Mouse (Mus musculus) urinary bladder, postnatal 10 days (tissue): ENCODE measurements around the gene Scarb1.

ENCODE experiments used
- DNase-seq: peaks from one replicate; pipeline ENCODE4 v3.0.0; 2022; ENCODE audit warnings: low spot score

Scarb1 gene

DNA sequence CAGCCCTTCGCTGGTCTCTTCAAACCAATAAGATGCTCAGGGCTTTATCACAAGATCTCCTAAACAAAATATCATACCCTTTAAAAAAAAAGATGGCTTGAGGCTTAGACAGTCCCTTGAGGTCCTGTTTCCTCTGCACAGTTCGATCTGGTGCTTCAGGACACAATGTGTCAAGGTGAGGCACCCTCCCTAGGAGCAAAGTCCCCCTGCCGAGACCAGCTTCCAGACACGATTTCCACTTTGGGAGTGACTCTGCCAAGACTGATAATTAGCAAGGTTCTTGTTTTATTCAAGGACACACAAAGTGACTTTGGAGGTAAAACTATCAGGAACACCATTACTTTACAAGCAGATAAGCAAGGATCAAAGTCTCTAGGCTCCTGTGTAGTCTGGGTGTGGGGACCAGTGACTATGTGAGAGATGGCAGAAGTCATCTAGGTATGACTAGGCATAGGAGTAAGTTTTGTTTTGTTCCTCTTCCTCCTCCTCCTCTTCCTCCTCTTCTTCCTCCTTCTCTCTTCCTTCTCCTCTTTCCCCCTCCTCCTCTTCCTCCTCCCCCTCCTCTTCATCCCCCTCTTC, 24.0 kb upstream of the Scarb1 start:
- DNase-seq: no peak

GRCm38 (mm10) chr5:125363894-125364293, 23.0 kb upstream of the Scarb1 start:
- DNase-seq: no peak

- no peak for DNase-seq
Measured at GRCm38 (mm10) chr5:125360981-125361510, 20.2 kb upstream of the Scarb1 start.

DNA sequence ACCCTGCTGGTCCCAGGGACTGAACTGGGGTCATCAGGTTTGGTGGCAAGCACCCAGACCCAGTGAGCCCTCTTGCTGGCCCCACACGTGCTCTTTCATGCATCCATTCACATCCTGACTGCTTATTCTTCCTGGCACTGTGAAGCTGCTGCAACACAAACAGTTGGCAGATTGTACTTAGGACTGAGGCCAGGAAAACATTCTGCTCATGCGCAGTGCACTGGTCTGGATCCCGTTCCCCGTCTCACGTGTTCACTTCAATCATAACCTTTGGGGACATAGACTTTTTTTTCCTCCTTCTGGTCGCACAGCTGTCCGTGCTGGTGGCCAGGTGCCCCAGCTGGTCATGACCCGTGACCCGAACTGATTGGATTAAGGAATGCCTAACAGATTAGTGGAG, 19.7 kb upstream of the Scarb1 start:
- DNase-seq: no peak

DNA sequence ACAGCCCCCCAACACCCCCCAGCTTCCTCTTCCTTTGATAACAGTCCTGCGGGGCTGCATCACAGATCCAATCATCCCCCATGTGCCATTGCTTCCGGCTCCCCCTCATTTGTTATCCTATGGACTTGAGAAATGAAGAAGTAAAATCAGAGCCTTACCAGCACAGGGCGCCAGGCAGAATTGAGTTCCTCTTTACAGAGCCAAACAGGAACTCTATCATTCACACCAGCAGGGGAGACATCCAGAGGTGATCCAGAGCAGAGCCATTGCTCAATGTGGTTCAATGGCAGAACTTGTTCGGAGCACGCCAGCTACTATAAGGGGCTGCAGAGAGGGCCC, 17.3 kb upstream of the Scarb1 start:
- DNase-seq: no peak

DNA sequence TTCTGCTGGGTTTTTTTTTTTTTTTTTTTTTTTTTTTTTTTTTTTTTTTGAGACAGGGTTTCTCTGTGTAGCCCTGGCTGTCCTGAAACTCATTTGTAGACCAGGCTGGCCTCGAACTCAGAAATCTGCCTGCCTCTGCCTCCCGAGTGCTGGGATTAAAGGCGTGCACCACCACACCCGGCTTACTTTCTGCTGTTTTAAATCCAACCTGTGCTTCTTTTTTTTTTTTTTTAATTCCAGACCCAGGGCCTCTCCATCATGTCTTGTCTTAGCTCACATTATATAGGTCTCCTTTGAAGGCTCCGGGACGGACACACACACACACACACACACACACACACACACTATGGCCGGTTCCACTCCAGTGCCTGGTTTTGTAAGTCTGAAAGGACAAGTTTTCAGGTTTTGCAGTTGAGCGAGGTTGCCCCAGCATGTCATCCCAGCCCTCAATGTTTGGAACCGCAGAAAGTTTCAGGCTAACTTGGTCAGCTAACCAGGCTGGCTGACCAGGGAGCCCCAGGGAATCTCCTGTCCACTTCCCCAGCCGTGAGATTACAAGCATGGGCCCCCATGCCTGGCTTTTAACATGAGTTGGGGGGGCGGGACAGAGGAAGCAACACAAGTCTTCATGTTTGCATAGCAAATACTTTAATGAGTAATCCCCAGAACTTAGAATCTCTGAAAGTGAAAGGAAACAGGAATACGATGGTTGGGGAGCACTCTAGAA, 16.8 kb upstream of the Scarb1 start:
- no peak for DNase-seq

DNA sequence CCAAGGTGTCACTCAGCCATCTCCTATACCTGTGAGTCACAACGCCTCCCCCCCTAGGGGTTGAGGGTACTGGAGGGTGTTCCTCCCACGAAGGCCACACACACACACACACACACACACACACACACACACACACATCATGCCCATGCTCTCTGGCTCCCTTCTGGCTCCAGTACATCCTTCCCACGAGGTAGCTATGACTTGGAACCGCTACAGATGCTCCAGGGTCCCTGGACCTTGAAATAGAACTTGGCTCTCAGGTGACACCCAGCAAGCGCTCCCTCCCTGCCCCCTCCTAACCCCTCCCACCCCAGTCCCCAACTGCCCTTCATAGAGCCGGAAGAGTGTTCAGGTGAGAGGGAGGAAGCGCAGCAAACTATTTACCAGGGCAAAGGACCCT, 14.8 kb upstream of the Scarb1 start:
- DNase-seq: no peak

- no peak for DNase-seq
Measured at GRCm38 (mm10) chr5:125354885-125355492, 14.1 kb upstream of the Scarb1 start.

DNA sequence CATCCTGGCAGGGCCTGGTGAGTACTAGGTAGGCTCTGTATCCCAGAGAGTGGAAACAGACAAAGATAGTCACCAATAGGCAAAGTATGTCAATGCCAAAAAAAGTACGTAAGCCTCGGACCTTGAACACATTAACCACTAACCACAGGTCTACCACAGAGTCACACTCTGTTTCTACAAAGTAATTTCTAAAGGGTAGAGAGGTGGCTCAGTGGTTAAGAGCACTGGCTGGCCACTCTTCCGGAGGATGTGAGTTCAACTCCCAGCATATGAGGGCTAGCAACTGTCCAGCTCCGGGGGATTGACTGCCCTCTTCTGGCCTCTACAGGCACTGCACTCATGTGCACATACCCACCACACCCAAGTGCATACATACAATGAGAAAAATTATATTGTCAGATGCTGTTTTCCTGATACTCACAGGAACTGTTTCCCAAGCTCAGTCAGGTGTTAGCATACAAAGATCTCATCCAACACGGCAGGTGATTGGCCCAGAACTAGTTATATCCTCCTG, 11.9 kb upstream of the Scarb1 start:
- no peak for DNase-seq

DNA sequence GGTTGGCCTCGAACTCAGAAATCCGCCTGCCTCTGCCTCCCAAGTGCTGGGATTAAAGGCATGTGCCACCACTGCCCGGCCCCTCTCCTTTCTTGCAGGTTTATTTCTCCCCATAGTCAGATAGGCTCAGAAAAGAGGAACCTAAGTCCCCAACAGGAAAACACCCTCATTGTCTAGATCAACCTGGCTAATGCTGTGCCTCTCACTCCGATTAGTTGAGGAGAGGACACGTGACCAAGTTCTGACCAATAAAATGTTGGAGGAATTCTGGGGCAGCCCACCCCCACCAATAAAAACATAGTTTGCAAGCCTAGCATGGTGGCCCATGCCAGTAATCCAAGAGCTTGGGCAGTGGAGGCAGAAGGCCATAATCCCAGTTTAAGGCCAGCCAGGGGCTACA, 11.0 kb upstream of the Scarb1 start:
- DNase-seq: no peak

DNA sequence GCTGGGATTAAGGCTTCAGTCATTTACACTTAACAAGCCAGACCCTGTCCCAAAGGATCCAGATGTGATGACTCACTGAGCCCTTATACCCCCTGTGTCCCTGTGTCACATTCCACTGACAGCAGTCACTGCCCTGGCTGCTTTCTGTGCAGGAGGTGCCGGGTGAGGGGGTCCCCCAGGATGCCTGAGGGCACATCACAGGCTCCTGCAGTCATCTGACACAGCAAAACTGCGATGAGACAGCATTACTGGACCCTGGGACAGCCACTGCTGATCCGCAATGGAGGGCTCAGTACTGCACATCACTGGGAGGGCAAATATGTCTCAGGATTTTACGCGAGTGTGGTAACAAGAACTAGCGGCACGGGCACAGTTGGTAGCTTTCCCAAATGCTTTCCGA, 10.2 kb upstream of the Scarb1 start:
- no peak for DNase-seq

DNA sequence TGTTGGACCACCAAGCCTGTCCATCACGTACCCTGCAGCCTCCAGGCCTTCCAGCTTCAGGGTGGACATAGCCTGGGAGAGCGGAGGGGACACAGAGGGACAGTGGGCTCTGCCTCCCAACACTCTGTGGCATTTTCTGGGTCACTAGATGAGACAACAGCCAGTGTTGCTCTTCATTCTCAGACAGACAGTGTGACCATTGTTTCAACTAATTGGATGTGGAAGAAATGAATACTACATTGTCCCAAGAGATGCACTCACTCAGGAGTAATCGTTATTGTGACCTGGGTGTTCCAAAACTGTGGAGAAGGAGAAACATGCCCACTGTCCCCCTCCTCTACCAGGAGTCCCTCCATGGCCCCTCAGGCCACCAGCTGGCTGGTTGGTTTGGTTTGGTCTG, 8.5 kb upstream of the Scarb1 start:
- no peak for DNase-seq

GRCm38 (mm10) chr5:125348487-125348886, 7.6 kb upstream of the Scarb1 start:
- DNase-seq: no peak

- DNase-seq: no peak
Measured at GRCm38 (mm10) chr5:125348067-125348466, 7.2 kb upstream of the Scarb1 start.

DNA sequence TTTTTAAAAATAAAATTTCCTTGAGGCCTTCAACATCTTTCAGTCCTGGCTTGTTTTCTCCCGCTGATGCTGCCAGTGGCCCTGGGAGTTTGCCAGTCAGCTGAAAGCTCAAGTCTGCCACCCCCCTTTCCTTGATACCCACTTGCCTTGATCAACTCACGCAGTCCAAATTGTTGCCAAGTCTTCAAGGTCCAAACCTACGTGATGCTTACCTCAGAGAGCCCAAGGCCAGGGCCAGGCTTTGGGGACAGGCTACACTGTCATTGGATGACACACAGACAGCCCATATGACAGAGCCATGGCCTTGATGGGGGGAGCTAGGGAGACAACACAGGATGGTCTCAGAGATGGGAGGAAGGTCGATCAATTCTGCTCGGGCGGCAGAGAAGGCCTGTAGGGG, 3.4 kb upstream of the Scarb1 start:
- no peak for DNase-seq

- DNase-seq: no peak
Measured at GRCm38 (mm10) chr5:125341459-125342090, 681 bp upstream of the Scarb1 start.

GRCm38 (mm10) chr5:125339851-125340531, 903 bp downstream of the Scarb1 start:
- no peak for DNase-seq

GRCm38 (mm10) chr5:125339108-125339751, 1.7 kb downstream of the Scarb1 start:
- DNase-seq: no peak

DNA sequence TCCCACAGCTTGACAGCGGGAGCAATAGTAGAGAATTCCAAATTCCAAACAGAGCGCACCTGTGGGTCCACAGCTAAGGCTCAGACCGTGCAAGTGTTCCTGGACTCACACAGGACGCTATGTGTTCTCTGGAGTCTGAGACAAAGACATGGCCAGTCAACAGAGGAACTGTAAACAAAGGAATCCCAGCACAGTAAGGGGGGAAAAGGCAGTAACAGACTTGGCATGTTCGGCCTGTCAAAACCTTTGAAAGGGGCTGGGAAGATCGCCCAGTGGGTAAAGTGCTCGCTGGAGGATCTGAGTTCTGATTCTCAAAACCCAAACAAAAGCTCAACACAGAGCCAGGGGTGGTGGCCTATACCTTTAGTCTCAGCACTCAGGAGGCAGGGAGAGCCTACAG, 3.4 kb downstream of the Scarb1 start:
- DNase-seq: no peak

GRCm38 (mm10) chr5:125337012-125337411, 3.9 kb downstream of the Scarb1 start:
- no peak for DNase-seq

GRCm38 (mm10) chr5:125333009-125333408, 7.9 kb downstream of the Scarb1 start:
- DNase-seq: no peak

- DNase-seq: no peak
Measured at GRCm38 (mm10) chr5:125332333-125332732, 8.6 kb downstream of the Scarb1 start.
